Mouse (Mus musculus) MEL (cell line): Measurements from ENCODE around the gene Plekhg3. TPM values are rescaled to one million over a fixed set of nuclear protein-coding genes. Genes with fewer than 3 reads are reported as not detected.

Experiments
- DNase-seq: peaks from one replicate; pipeline ENCODE4 v3.0.0; 2011; ENCODE audit warnings: low read depth, low spot score
- H3K27ac ChIP-seq: 2 replicates; pipeline ENCODE4 v1.5.1; 2012; ENCODE audit warnings: low read depth, mild to moderate bottlenecking, control low read depth, low read length, moderate library complexity; ENCODE audit not compliant: control insufficient read depth
- H3K27me3 ChIP-seq, 2 experiments: fragments of 150-350 bp in 1 of 2; sonication (generic) in 1 of 2; 2 replicates each; pipeline ENCODE4 v1.6.1; 2012; ENCODE audit warnings: low read length in 2 of 2, mild to moderate bottlenecking in 2 of 2, improper control_type of control experiment in 1 of 2, moderate library complexity in 1 of 2; ENCODE audit not compliant: insufficient read depth in 2 of 2, control insufficient read depth in 1 of 2
- H3K36me3 ChIP-seq, 2 experiments: 2 replicates each; pipeline ENCODE4 v1.6.1; 2012 to 2014; ENCODE audit warnings: low read length in 2 of 2, improper control_type of control experiment in 1 of 2, inconsistent platforms in 1 of 2, mild to moderate bottlenecking in 1 of 2; ENCODE audit not compliant: insufficient read depth in 2 of 2, control insufficient read depth in 1 of 2
- H3K4me1 ChIP-seq, 2 experiments: fragments of 150-350 bp in 1 of 2; sonication (generic) in 1 of 2; 2 replicates each; pipeline ENCODE4 v1.6.1; 2012; ENCODE audit warnings: low read length in 2 of 2, improper control_type of control experiment in 1 of 2, mild to moderate bottlenecking in 1 of 2; ENCODE audit not compliant: insufficient read depth in 2 of 2, control insufficient read depth in 1 of 2
- H3K4me3 ChIP-seq, 2 experiments: fragments of 150-350 bp in 1 of 2; sonication (generic) in 1 of 2; 2 replicates each; pipeline ENCODE4 v1.5.1; 2012; ENCODE audit warnings: low read depth in 2 of 2, low read length in 2 of 2, mild to moderate bottlenecking in 2 of 2, moderate library complexity in 2 of 2, control low read depth in 1 of 2, improper control_type of control experiment in 1 of 2; ENCODE audit not compliant: control insufficient read depth in 1 of 2, insufficient read depth in 1 of 2
- H3K79me2 ChIP-seq: 2 replicates; pipeline ENCODE4 v1.6.1; 2012; ENCODE audit warnings: mild to moderate bottlenecking, low read length, moderate library complexity; ENCODE audit not compliant: control insufficient read depth, poor library complexity, insufficient read depth
- H3K9ac ChIP-seq: 2 replicates; pipeline ENCODE4 v1.6.1; 2012; ENCODE audit warnings: low read depth, mild to moderate bottlenecking, control low read depth, low read length, moderate library complexity; ENCODE audit not compliant: control insufficient read depth, poor library complexity, severe bottlenecking
- H3K9me3 ChIP-seq: fragments of 150-350 bp; sonication (generic); replicated peaks from 2 replicates; pipeline ENCODE4 v1.6.1; 2012; ENCODE audit warnings: mild to moderate bottlenecking, low read length, improper control_type of control experiment, moderate library complexity; ENCODE audit not compliant: insufficient read depth
- BHLHE40 ChIP-seq: IDR thresholded peaks from 2 replicates; pipeline ENCODE4 v1.6.1; 2012; ENCODE audit warnings: low read depth, mild to moderate bottlenecking, inconsistent platforms, low read length, improper control_type of control experiment, borderline replicate concordance
- CHD1 ChIP-seq: IDR thresholded peaks from 2 replicates; pipeline ENCODE4 v1.6.1; 2012; ENCODE audit warnings: low read depth, mild to moderate bottlenecking, inconsistent platforms, low read length, improper control_type of control experiment
- CHD2 ChIP-seq: IDR thresholded peaks from 2 replicates; pipeline ENCODE4 v1.6.1; 2011; ENCODE audit warnings: low read length, improper control_type of control experiment
- CTCF ChIP-seq, 3 experiments: IDR thresholded peaks in 2 of 3; conservative IDR thresholded peaks in 1 of 3; 2 replicates each; pipeline ENCODE4 v1.5.1; 2011 to 2012; ENCODE audit warnings: low read length in 3 of 3, low read depth in 2 of 3, mild to moderate bottlenecking in 2 of 3, improper control_type of control experiment in 1 of 3, inconsistent platforms in 1 of 3, mixed read lengths in 1 of 3, moderate library complexity in 1 of 3; ENCODE audit not compliant: control insufficient read depth in 1 of 3, insufficient read depth in 1 of 3, poor library complexity in 1 of 3, severe bottlenecking in 1 of 3
- E2F4 ChIP-seq: IDR thresholded peaks from 2 replicates; pipeline ENCODE4 v1.6.1; 2011; ENCODE audit warnings: low read depth, low read length, improper control_type of control experiment, borderline replicate concordance
- EP300 ChIP-seq, 2 experiments: IDR thresholded peaks; 2 replicates each; pipeline ENCODE4 v1.6.1; 2011; ENCODE audit warnings: improper control_type of control experiment in 2 of 2, low read length in 2 of 2, low read depth in 1 of 2, mild to moderate bottlenecking in 1 of 2
- ETS1 ChIP-seq: IDR thresholded peaks from 2 replicates; pipeline ENCODE4 v1.6.1; 2012; ENCODE audit warnings: low read depth, mild to moderate bottlenecking, inconsistent platforms, low read length, improper control_type of control experiment, moderate library complexity
- GABPA ChIP-seq: IDR thresholded peaks from 2 replicates; pipeline ENCODE4 v1.6.1; 2012; ENCODE audit warnings: low read depth, mild to moderate bottlenecking, inconsistent platforms, low read length, improper control_type of control experiment, moderate library complexity
- GATA1 ChIP-seq: IDR thresholded peaks from 2 replicates; pipeline ENCODE4 v1.6.1; 2011; ENCODE audit warnings: low read depth, low read length, improper control_type of control experiment
- HCFC1 ChIP-seq: IDR thresholded peaks from 2 replicates; pipeline ENCODE4 v1.6.1; 2012; ENCODE audit warnings: low read depth, mild to moderate bottlenecking, inconsistent platforms, low read length, improper control_type of control experiment, moderate library complexity
- JUND ChIP-seq: IDR thresholded peaks from 2 replicates; pipeline ENCODE4 v1.6.1; 2011; ENCODE audit warnings: low read depth, mild to moderate bottlenecking, improper control_type of control experiment, low read length
- KAT2A ChIP-seq: conservative IDR thresholded peaks from 2 replicates; pipeline ENCODE4 v1.6.1; 2012; ENCODE audit warnings: low read depth, low read length, improper control_type of control experiment, inconsistent platforms
- MAFK ChIP-seq: IDR thresholded peaks from 2 replicates; pipeline ENCODE4 v1.6.1; 2011; ENCODE audit warnings: low read depth, mild to moderate bottlenecking, low read length, improper control_type of control experiment, borderline replicate concordance
- MAX ChIP-seq: IDR thresholded peaks from 2 replicates; pipeline ENCODE4 v1.6.1; 2011; ENCODE audit warnings: low read length, improper control_type of control experiment
- MAZ ChIP-seq: IDR thresholded peaks from 2 replicates; pipeline ENCODE4 v1.6.1; 2012; ENCODE audit warnings: low read depth, mild to moderate bottlenecking, inconsistent platforms, low read length, improper control_type of control experiment
- MEF2A ChIP-seq: IDR thresholded peaks from 2 replicates; pipeline ENCODE4 v1.6.1; 2014; ENCODE audit warnings: low read depth, mild to moderate bottlenecking, inconsistent platforms, low read length, improper control_type of control experiment; ENCODE audit not compliant: poor library complexity, insufficient replicate concordance, severe bottlenecking; ENCODE audit errors: extremely low read depth
- MXI1 ChIP-seq: IDR thresholded peaks from 2 replicates; pipeline ENCODE4 v1.6.1; 2011; ENCODE audit warnings: mild to moderate bottlenecking, low read depth, low read length, improper control_type of control experiment
- MYC ChIP-seq: IDR thresholded peaks from 2 replicates; pipeline ENCODE4 v1.6.1; 2011; ENCODE audit warnings: low read depth, mild to moderate bottlenecking, low read length, improper control_type of control experiment, moderate library complexity
- NELFE ChIP-seq: IDR thresholded peaks from 2 replicates; pipeline ENCODE4 v1.6.1; 2011; ENCODE audit warnings: low read depth, low read length, improper control_type of control experiment
- NRF1 ChIP-seq: IDR thresholded peaks from 2 replicates; pipeline ENCODE4 v1.6.1; 2014; ENCODE audit warnings: low read depth, mild to moderate bottlenecking, inconsistent platforms, low read length, improper control_type of control experiment, moderate library complexity; ENCODE audit not compliant: poor library complexity, insufficient read depth, severe bottlenecking
- POLR2A ChIP-seq, 2 experiments: IDR thresholded peaks; 2 replicates each; pipeline ENCODE4 v1.6.1; 2011 to 2012; ENCODE audit warnings: low read length in 2 of 2, mild to moderate bottlenecking in 2 of 2, control low read depth in 1 of 2, improper control_type of control experiment in 1 of 2, low read depth in 1 of 2, moderate library complexity in 1 of 2; ENCODE audit not compliant: control insufficient read depth in 1 of 2, insufficient read depth in 1 of 2, poor library complexity in 1 of 2
- POLR2AphosphoS2 ChIP-seq: IDR thresholded peaks from 2 replicates; pipeline ENCODE4 v1.6.1; 2011; ENCODE audit warnings: low read length, improper control_type of control experiment
- POLR2AphosphoS5 ChIP-seq: IDR thresholded peaks from 2 replicates; pipeline ENCODE4 v1.6.1; 2012; ENCODE audit warnings: low read depth, borderline replicate concordance, mild to moderate bottlenecking, inconsistent platforms, low read length, moderate library complexity, mixed read lengths
- RAD21 ChIP-seq: IDR thresholded peaks from 2 replicates; pipeline ENCODE4 v1.6.1; 2011; ENCODE audit warnings: mild to moderate bottlenecking, low read depth, low read length, improper control_type of control experiment
- RCOR1 ChIP-seq: IDR thresholded peaks from 2 replicates; pipeline ENCODE4 v1.6.1; 2012; ENCODE audit warnings: low read depth, mild to moderate bottlenecking, inconsistent platforms, low read length, improper control_type of control experiment
- SIN3A ChIP-seq: IDR thresholded peaks from 2 replicates; pipeline ENCODE4 v1.6.1; 2012; ENCODE audit warnings: low read length, improper control_type of control experiment, inconsistent platforms
- TAL1 ChIP-seq: IDR thresholded peaks from 2 replicates; pipeline ENCODE4 v1.6.1; 2012; ENCODE audit warnings: mild to moderate bottlenecking, inconsistent platforms, low read length, moderate library complexity, mixed read lengths
- TBP ChIP-seq: IDR thresholded peaks from 2 replicates; pipeline ENCODE4 v1.8.0; 2011; ENCODE audit warnings: low read depth, low read length, improper control_type of control experiment
- TCF12 ChIP-seq: IDR thresholded peaks from 2 replicates; pipeline ENCODE4 v1.6.1; 2014; ENCODE audit warnings: low read depth, mild to moderate bottlenecking, inconsistent platforms, low read length, improper control_type of control experiment, moderate library complexity
- UBTF ChIP-seq: IDR thresholded peaks from 2 replicates; pipeline ENCODE4 v1.6.1; 2012; ENCODE audit warnings: low read depth, mild to moderate bottlenecking, inconsistent platforms, low read length, improper control_type of control experiment, moderate library complexity, borderline replicate concordance; ENCODE audit not compliant: insufficient read depth
- USF1 ChIP-seq: IDR thresholded peaks from 2 replicates; pipeline ENCODE4 v1.6.1; 2014; ENCODE audit warnings: low read depth, mild to moderate bottlenecking, inconsistent platforms, low read length, improper control_type of control experiment, moderate library complexity
- USF2 ChIP-seq, 2 experiments: IDR thresholded peaks; 2 replicates each; pipeline ENCODE4 v1.6.1; 2011 to 2012; ENCODE audit warnings: improper control_type of control experiment in 2 of 2, low read length in 2 of 2, borderline replicate concordance in 1 of 2, inconsistent platforms in 1 of 2, low read depth in 1 of 2, mild to moderate bottlenecking in 1 of 2; ENCODE audit not compliant: insufficient read depth in 1 of 2
- ZC3H11A ChIP-seq: IDR thresholded peaks from 2 replicates; pipeline ENCODE4 v1.6.1; 2012; ENCODE audit warnings: low read depth, mild to moderate bottlenecking, inconsistent platforms, low read length, improper control_type of control experiment
- ZKSCAN1 ChIP-seq: IDR thresholded peaks from 2 replicates; pipeline ENCODE4 v1.6.1; 2012; ENCODE audit warnings: low read depth, mild to moderate bottlenecking, inconsistent platforms, low read length, improper control_type of control experiment, moderate library complexity
- ZMIZ1 ChIP-seq: IDR thresholded peaks from 2 replicates; pipeline ENCODE4 v1.6.1; 2012; ENCODE audit warnings: low read depth, mild to moderate bottlenecking, inconsistent platforms, low read length, improper control_type of control experiment, moderate library complexity
- ZNF384 ChIP-seq: IDR thresholded peaks from 2 replicates; pipeline ENCODE4 v1.6.1; 2012; ENCODE audit warnings: low read depth, mild to moderate bottlenecking, inconsistent platforms, low read length, improper control_type of control experiment
- polyA plus RNA-seq, 2 experiments: library from polyadenylated mRNA; stranded (reverse) in 1 of 2; unstranded in 1 of 2; fragments of >175 nt in 1 of 2; fragments of >200 nt in 1 of 2; gene quantifications; 2 replicates each; pipeline versions ENCODE4 v1.2.1 to v1.2.4; 2012; ENCODE audit warnings: low replicate concordance in 2 of 2, low read depth in 1 of 2; ENCODE audit not compliant: insufficient read length in 2 of 2, insufficient read depth in 1 of 2, missing spikeins in 1 of 2
- total RNA-seq: library from RNA; depleted of rRNA; stranded (reverse); fragments of 300-350 nt; gene quantifications from 2 replicates; pipeline ENCODE4 v1.2.3, GENCODE M21; 2012

Gene Plekhg3
- total and polyA plus RNA-seq, 3 experiments = 0.92 to 7.0 TPM; not detected in 1

- H3K4me1 ChIP-seq = peaks cover 3 to 28% of the 10 kb centered on the region in 2 experiments
- no peak overlapping the region for H3K4me3 ChIP-seq
- H3K9me3 ChIP-seq = no peaks in the 10 kb centered on the region
- DNase-seq = peak; percentile 77
- no peak overlapping the region for H3K27ac ChIP-seq
- H3K9ac ChIP-seq = no peak overlapping the region
- H3K27me3 ChIP-seq = no peaks in the 10 kb centered on the region
- no peaks in the 10 kb centered on the region for H3K79me2 ChIP-seq
- H3K36me3 ChIP-seq = peaks cover 0 to 17% of the 10 kb centered on the region in 2 experiments; a peak in 2 of 4 replicates
- no peak for TF ChIP-seq NELFE
- no peak for TF ChIP-seq CHD1
- TF ChIP-seq EP300 (IDR thresholded peaks at IDR 0.05; ENCODE audit: low read depth in 1 of 2, low read length in 2 of 2) = peak; percentile 55 to 58; a peak in 3 of 4 replicates
- TF ChIP-seq CTCF (IDR thresholded peaks at IDR 0.05 in 2 of 3, conservative IDR thresholded peaks at IDR 0.05 in 1 of 3; ENCODE audit: control insufficient read depth in 1 of 3, insufficient read depth in 1 of 3, low read depth in 2 of 3, low read length in 3 of 3, poor library complexity in 1 of 3, severe bottlenecking in 1 of 3) = peak; percentile 61 to 85 (median 80)
- peak; percentile 69 for TF ChIP-seq ETS1
- TF ChIP-seq POLR2AphosphoS2 = no peak
- TF ChIP-seq GABPA = no peak
- TF ChIP-seq MAX = peak; percentile 72; the same call in 1 of the 2 replicates
- TF ChIP-seq TAL1 = peak; percentile 50
- TF ChIP-seq USF2 (IDR thresholded peaks at IDR 0.05; ENCODE audit: borderline replicate concordance in 1 of 2, insufficient read depth in 1 of 2, low read depth in 1 of 2, low read length in 2 of 2) = no peak
- TF ChIP-seq GATA1 = peak; percentile 57; the same call in 1 of the 2 replicates
- TF ChIP-seq BHLHE40 = peak; percentile 75
- no peak for TF ChIP-seq TBP
- no peak for TF ChIP-seq ZNF384
- peak; percentile 70 for TF ChIP-seq MXI1
- TF ChIP-seq RAD21 = peak; percentile 66
- no peak for TF ChIP-seq MEF2A
- no peak for TF ChIP-seq ZMIZ1
- TF ChIP-seq UBTF = no peak
- TF ChIP-seq CHD2 = no peak
- peak; percentile 75 for TF ChIP-seq MYC
- TF ChIP-seq MAZ = no peak
- TF ChIP-seq HCFC1 = no peak
- 0 out of 2 replicates have a peak, but pooled peaks have one; percentile 45 for TF ChIP-seq SIN3A
- no peak for TF ChIP-seq JUND
- peak; percentile 45 for TF ChIP-seq ZC3H11A
- TF ChIP-seq POLR2AphosphoS5 = no peak
- no peak for TF ChIP-seq E2F4
- no peak for TF ChIP-seq KAT2A
- peak; percentile 97 for TF ChIP-seq RCOR1
- TF ChIP-seq USF1 = no peak
- peak; percentile 63 for TF ChIP-seq TCF12
- no peak for TF ChIP-seq NRF1
- no peak for TF ChIP-seq POLR2A (IDR thresholded peaks at IDR 0.05; ENCODE audit: control insufficient read depth in 1 of 2, insufficient read depth in 1 of 2, low read depth in 1 of 2, low read length in 2 of 2, poor library complexity in 1 of 2)
- TF ChIP-seq ZKSCAN1 = no peak
- TF ChIP-seq MAFK = peak; percentile 41; the same call in 1 of the 2 replicates
Measured at GRCm38 (mm10) chr12:76596292-76597023, 65.8 kb downstream of the Plekhg3 start.
